Mouse (Mus musculus): ENCODE measurements at regions not wholly inside any gene's neighbourhood (a gene's known extent, or its start where the extent isn't known, plus 50 kb on each side); places are given as distances from the start of the nearest gene placed in this dataset.

GRCm38 (mm10) chr12:104545993-104546769 is 73.1 kb upstream of the Gsc start:
- Histone ChIP-seq H3K4me1 (ENCODE audit: control insufficient read depth, insufficient read depth, insufficient read length, low read length) (no peaks in the 10 kb centered on the region), H3K36me3 (ENCODE audit: control insufficient read depth, insufficient read depth, low read length) (no peaks in the 10 kb centered on the region), H3K4me3 (ENCODE audit: low read depth, low read length) (no peak overlapping the region), H3K27ac (ENCODE audit: insufficient read depth, low read depth, low read length) (no peak overlapping the region), H3K27me3 (ENCODE audit: control insufficient read depth, insufficient read depth, low read length) (no peaks in the 10 kb centered on the region)
- peak; percentile 22; the same call in 1 of the 2 replicates for TF ChIP-seq CTCF (IDR thresholded peaks at IDR 0.05; ENCODE audit: extremely low read depth, insufficient read length, insufficient replicate concordance, low read depth, low read length)
- TF ChIP-seq POLR2A (IDR thresholded peaks at IDR 0.05; ENCODE audit: low read depth, low read length) = no peak
- 87% methylated on average over 20 of the region's 20 CpGs for WGBS

GRCm38 (mm10) chr12:104539911-104540310 is 66.8 kb upstream of the Gsc start:
- WGBS = 90% methylated on average over 7 of the region's 7 CpGs
- H3K27me3 ChIP-seq (ENCODE audit: control insufficient read depth, insufficient read depth, low read length) = no peaks in the 10 kb centered on the region
- H3K36me3 ChIP-seq (ENCODE audit: control insufficient read depth, insufficient read depth, low read length) = no peaks in the 10 kb centered on the region
- H3K27ac ChIP-seq (ENCODE audit: insufficient read depth, low read depth, low read length) = no peak overlapping the region
- no peaks in the 10 kb centered on the region for H3K4me1 ChIP-seq (ENCODE audit: control insufficient read depth, insufficient read depth, insufficient read length, low read length)
- TF ChIP-seq POLR2A (IDR thresholded peaks at IDR 0.05; ENCODE audit: low read depth, low read length) = no peak
- no peak for TF ChIP-seq CTCF (IDR thresholded peaks at IDR 0.05; ENCODE audit: extremely low read depth, insufficient read length, insufficient replicate concordance, low read depth, low read length)
- no peak overlapping the region for H3K4me3 ChIP-seq (ENCODE audit: low read depth, low read length)

GRCm38 (mm10) chr12:104538436-104538835 is 65.3 kb upstream of the Gsc start:
- WGBS = 83% methylated on average over 2 of the region's 2 CpGs
- Histone ChIP-seq H3K27me3 (ENCODE audit: control insufficient read depth, insufficient read depth, low read length) (no peaks in the 10 kb centered on the region), H3K36me3 (ENCODE audit: control insufficient read depth, insufficient read depth, low read length) (no peaks in the 10 kb centered on the region), H3K4me1 (ENCODE audit: control insufficient read depth, insufficient read depth, insufficient read length, low read length) (no peaks in the 10 kb centered on the region), H3K4me3 (ENCODE audit: low read depth, low read length) (no peak overlapping the region), H3K27ac (ENCODE audit: insufficient read depth, low read depth, low read length) (no peak overlapping the region)
- TF ChIP-seq POLR2A (IDR thresholded peaks at IDR 0.05; ENCODE audit: low read depth, low read length) = no peak
- no peak for TF ChIP-seq CTCF (IDR thresholded peaks at IDR 0.05; ENCODE audit: extremely low read depth, insufficient read length, insufficient replicate concordance, low read depth, low read length)

- Histone ChIP-seq H3K27ac (ENCODE audit: insufficient read depth, low read depth, low read length) (no peak overlapping the region), H3K4me1 (ENCODE audit: control insufficient read depth, insufficient read depth, insufficient read length, low read length) (no peaks in the 10 kb centered on the region), H3K36me3 (ENCODE audit: control insufficient read depth, insufficient read depth, low read length) (no peaks in the 10 kb centered on the region), H3K27me3 (ENCODE audit: control insufficient read depth, insufficient read depth, low read length) (no peaks in the 10 kb centered on the region), H3K4me3 (ENCODE audit: low read depth, low read length) (no peak overlapping the region)
- 36% methylated on average over 29 of the region's 29 CpGs for WGBS
- TF ChIP-seq CTCF (IDR thresholded peaks at IDR 0.05; ENCODE audit: extremely low read depth, insufficient read length, insufficient replicate concordance, low read depth, low read length) (no peak), POLR2A (IDR thresholded peaks at IDR 0.05; ENCODE audit: low read depth, low read length) (no peak)
Observed at GRCm38 (mm10) chr12:104531512-104532447, 58.6 kb upstream of the Gsc start.

GRCm38 (mm10) chr12:104530586-104530985 is 57.5 kb upstream of the Gsc start:
- no peak for TF ChIP-seq POLR2A (IDR thresholded peaks at IDR 0.05; ENCODE audit: low read depth, low read length)
- no peak for TF ChIP-seq CTCF (IDR thresholded peaks at IDR 0.05; ENCODE audit: extremely low read depth, insufficient read length, insufficient replicate concordance, low read depth, low read length)
- Histone ChIP-seq H3K36me3 (ENCODE audit: control insufficient read depth, insufficient read depth, low read length) (no peaks in the 10 kb centered on the region), H3K27me3 (ENCODE audit: control insufficient read depth, insufficient read depth, low read length) (no peaks in the 10 kb centered on the region), H3K27ac (ENCODE audit: insufficient read depth, low read depth, low read length) (no peak overlapping the region), H3K4me1 (ENCODE audit: control insufficient read depth, insufficient read depth, insufficient read length, low read length) (no peaks in the 10 kb centered on the region), H3K4me3 (ENCODE audit: low read depth, low read length) (no peak overlapping the region)
- 66% methylated on average over 4 of the region's 4 CpGs for WGBS

Measured in small intestine, adult 2 months (tissue).